Mouse (Mus musculus) cerebellum, postnatal 36 days (tissue): Measurements from ENCODE around the gene Cidec.
A peak's percentile ranks its signal among the peaks of the same experiment; 100 is the strongest.

Source experiments
- DNase-seq, 2 experiments: peaks; one replicate each; pipeline ENCODE4 v3.0.0; 2021 to 2022; ENCODE audit warnings: mixed read lengths in 2 of 2

The Cidec gene

GRCm38 (mm10) chr6:113443091-113443490 lies 7.5 kb upstream of the Cidec start:
- DNase-seq: no peak

GRCm38 (mm10) chr6:113442442-113443090 lies 7.0 kb upstream of the Cidec start, which contains the start of gene Jagn1:
TSS of gene Jagn1 (plus strand) at chr6:113442569.
- DNase-seq: peak; percentile 90 to 95

DNA sequence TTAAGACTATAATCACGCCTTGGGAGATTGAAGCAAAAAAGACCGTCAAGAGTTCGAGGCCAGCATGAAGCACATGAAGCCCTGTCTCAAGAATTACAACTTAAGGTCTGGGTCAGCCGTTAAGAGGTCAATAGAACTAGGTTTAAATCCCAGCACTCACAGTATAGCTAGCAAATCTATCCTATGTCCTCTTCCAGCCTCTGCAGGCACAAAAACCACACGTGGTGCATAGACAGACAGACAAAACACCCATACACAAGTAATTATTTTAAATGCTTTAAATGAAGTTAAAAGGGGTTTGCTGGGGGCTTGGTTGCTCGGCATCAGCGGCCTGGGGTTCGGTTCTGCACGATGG lies 6.5 kb upstream of the Cidec start:
- DNase-seq: no peak

DNA sequence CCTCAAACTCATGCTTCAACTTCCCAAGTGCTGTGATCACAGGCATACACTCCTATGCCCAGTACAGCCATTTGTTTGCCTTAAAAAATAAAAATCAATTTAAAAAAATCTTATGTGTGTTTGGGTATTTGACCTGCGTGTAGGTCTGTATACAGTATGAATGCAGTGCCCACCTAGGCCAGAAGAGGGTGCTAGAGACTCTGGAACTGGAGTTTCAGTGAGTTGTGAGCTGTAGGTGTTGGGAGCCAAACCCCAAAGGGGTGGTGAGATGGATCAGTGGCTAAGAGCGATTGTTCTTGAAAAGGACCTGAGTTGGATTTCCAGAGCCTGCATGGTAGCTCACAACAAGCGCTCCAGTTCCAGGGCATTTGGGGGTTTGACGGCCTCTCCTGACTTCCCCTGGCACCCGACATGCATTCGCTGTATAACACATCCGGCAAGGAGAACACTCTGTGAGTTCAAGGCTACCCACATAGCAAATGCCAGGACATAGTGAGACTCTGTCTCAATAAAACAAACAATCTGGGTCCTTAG lies 5.7 kb upstream of the Cidec start:
- peak; percentile 79 to 85 for DNase-seq

DNA sequence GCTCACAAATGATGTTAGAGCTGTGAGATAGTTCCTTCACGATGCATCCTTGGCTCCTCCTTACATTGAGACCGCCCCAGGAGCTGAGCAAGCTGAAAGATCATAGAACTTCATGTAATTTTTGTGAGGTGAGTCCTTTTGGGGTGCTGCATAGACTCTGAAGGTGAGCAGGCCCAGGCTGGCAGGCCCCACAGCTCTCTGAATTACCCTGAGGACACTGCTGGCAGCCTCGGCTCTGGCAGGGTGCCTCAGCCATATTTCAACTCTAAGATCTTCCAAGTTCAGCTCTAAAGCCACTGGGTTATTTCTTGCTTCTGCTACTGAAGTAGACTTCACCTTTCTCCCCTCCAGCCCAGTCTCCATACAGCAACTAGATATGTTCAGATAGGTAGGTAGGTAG lies 5.1 kb upstream of the Cidec start:
- no peak for DNase-seq

DNA sequence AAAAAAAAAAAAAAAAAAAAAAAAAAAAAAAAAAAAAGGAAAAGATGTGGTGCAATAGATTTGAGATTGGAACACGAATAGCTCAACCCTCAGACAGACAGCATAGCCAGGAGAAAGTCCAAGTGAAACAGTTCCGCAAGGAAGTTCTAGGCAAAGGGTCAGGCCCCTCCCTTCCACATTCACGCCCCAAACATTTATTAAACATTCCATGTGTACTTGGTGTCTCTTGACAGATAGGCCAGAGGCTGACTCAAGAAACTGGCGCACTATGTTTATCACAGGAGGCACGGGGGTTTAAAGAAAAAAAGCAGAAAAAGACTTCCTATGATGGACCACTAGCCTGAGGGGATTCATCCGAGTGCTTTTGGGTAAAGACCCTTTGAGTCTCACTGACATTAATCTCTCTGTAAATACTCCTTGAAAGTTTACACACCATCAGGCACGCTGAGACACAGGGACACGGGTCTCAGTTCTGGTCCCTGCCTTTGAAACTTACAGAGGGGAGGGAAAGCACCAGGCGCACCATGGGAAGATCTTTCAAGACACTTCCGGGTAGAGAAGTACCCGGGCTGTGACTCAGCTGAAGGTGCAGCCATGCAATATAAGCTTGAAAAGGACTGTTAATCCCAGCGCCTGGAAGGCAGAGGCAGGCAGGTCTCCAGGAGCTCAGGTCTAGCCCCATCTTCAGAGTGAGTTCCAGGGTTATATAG lies 3.3 kb upstream of the Cidec start:
- no peak for DNase-seq

DNA sequence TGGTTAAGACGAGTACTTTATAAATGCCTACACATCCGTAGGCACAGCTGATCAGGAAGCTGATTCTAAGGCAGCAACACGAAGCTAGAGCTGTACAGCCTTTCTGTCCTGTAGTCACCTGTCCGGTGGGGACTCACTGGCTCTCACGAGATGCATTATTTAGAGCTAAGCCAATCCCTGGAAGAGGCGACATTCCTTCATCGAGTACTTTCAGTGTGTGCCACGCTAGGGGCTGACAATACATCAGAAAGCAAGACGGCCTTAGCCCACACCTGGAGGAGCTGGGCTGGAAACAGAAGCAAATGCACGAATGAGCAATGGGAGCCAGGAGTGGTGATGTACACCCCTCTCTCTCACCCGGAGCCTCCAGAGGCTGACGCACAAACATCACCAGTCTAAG lies 1.6 kb upstream of the Cidec start:
- DNase-seq: no peak

DNA sequence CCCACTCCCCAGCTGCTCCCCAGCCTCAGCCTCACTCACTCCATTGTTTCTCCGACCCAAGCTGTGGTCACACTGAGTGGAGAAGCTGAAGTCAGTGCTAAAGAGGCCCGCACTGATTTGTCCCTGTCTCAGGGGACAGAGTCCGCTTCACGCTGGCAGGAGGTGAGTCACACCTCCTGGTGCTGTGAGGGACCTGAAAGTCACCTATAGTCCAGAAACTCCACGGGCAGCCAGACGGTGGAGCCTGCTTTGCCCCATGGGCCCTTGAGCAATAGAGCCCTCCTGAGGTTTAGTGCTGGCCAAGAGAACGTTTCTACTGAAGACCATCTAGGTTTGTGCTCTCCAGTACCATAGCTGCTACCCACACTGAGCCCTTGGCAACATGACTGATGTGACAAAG lies 869 bp downstream of the Cidec start:
- no peak for DNase-seq

GRCm38 (mm10) chr6:113433661-113434060 lies 1.9 kb downstream of the Cidec start:
- no peak for DNase-seq

DNA sequence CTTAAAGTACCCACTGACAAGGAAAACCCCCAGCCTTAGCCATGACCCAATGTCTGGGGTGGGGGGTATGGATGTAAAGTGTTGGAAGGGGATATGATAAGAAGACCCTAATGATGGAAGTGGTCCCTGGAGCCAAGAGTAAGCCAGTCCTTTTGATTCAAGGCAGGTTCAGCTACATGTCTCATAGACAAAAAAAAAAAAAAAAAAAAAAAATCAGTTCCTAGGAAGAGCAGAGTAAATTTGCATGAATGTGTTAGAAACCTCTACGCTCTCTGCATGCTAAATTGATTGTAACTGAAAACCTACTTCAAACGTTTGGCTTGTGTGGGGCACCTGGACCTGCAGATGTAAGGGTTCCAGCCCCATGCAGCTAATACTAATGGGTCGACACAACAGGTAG lies 3.8 kb downstream of the Cidec start:
- no peak for DNase-seq

- DNase-seq: no peak
These were observed 4.7 kb downstream of the Cidec start for GRCm38 (mm10) chr6:113430846-113431245.

GRCm38 (mm10) chr6:113429965-113430364 lies 5.6 kb downstream of the Cidec start:
- no peak for DNase-seq

GRCm38 (mm10) chr6:113428006-113428405 lies 7.6 kb downstream of the Cidec start:
- DNase-seq: no peak

GRCm38 (mm10) chr6:113427397-113427796 lies 8.2 kb downstream of the Cidec start:
- DNase-seq: no peak

GRCm38 (mm10) chr6:113426696-113427095 lies 8.9 kb downstream of the Cidec start:
- DNase-seq: no peak

GRCm38 (mm10) chr6:113424187-113424586 lies 11.4 kb downstream of the Cidec start:
- no peak for DNase-seq

DNA sequence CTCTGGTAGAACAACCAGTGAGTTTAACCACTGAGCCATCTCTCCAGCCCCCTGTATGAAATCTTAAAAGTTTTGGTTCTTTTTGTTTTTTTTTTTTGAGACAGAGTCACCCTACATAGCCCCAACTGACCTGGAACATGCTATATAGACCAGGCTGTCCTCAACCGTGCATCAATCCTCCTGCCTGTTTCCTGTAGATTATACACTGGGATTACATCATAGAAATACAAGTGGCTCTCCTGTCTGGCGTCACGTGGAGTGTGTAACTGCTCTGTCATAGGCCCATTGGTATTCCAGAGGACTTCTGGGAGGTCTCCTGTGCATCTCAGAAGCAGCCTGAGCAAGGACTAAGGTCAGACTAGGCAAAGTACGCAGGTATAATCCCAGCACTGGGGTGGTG lies 12.6 kb downstream of the Cidec start:
- no peak for DNase-seq

DNA sequence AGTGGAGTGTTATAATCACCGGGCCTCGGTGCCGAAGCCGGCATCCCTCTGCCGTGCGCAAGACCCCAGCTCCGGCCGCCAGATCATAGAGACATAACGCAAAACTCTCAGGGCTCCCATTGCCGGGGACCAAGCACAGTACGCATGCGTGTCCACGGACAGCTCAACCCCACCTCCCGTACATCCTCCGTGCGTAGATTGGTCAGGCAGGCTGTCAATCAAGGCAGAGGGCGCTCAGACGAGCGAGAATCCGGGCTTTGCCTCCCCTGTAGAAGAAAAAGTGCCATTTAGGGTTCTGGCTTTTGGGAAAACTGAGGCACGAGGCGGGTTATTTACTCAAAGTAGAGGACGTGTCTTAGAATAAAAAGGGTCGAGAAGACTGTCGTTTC lies 16.4 kb downstream of the Cidec start, which contains the start of gene Rpusd3:
Gene Rpusd3 (minus strand): TSS at position 142 of the 389 bp plus-strand sequence.
- peak; percentile 99 for DNase-seq

- DNase-seq: peak; percentile 14 to 23
These were observed 16.9 kb downstream of the Cidec start for GRCm38 (mm10) chr6:113418441-113419198.

GRCm38 (mm10) chr6:113416416-113416815 lies 19.1 kb downstream of the Cidec start:
- DNase-seq: peak in 1 of 2 experiments; percentile 25

- no peak for DNase-seq
These were observed 25.6 kb downstream of the Cidec start for GRCm38 (mm10) chr6:113410001-113410400.

GRCm38 (mm10) chr6:113406683-113407082 lies 28.9 kb downstream of the Cidec start:
- no peak for DNase-seq

DNA sequence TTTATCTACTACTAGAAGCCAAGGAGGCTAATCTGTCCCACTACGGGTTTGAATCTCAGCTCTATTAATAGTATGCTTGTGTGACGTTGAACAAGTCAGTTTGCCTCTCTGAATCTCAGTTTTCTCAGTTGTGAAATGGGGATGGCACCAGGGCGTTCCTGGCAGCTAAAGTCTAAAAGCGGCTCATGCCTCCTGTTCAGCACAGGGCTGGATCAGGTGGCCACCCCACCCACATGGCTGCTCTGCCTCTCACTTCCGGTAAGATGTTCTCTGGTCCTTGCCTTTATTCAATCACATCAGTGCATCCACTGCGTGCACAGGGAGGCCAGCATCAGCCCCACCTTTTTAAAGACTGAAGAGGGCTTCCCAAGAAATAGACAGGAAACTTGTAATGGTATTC lies 30.1 kb downstream of the Cidec start:
- no peak for DNase-seq
